Mouse (Mus musculus) myocyte (in vitro differentiated cells): ENCODE results near the gene Smim22. TPM values are rescaled to one million over a fixed set of nuclear protein-coding genes. Genes with fewer than 3 reads are reported as not detected.

Source experiments
- H3K27me3 ChIP-seq: one replicate; pipeline ENCODE4 v1.6.1; 2011; ENCODE audit not compliant: control insufficient read depth, insufficient read depth, insufficient read length
- H3K36me3 ChIP-seq: one replicate; pipeline ENCODE4 v1.6.1; 2011; ENCODE audit not compliant: control insufficient read depth, insufficient read depth
- H3K4me2 ChIP-seq: one replicate; pipeline ENCODE4 v1.6.1; 2011; ENCODE audit warnings: low read depth, control low read depth
- H3K4me3 ChIP-seq: one replicate; pipeline ENCODE4 v1.5.1; 2011; ENCODE audit warnings: mild to moderate bottlenecking, control low read depth, moderate library complexity
- H3K79me2 ChIP-seq: one replicate; pipeline ENCODE4 v1.6.1; 2011; ENCODE audit not compliant: control insufficient read depth, insufficient read depth
- H3ac ChIP-seq: one replicate; pipeline ENCODE4 v1.6.1; 2011; ENCODE audit not compliant: control insufficient read depth, insufficient read length
- CEBPB ChIP-seq: IDR thresholded peaks from 2 replicates; pipeline ENCODE4 v1.6.1; 2011; ENCODE audit warnings: mild to moderate bottlenecking, moderate library complexity; ENCODE audit not compliant: poor library complexity, insufficient read depth, severe bottlenecking
- E2F4 ChIP-seq: IDR thresholded peaks from one replicate; pipeline ENCODE4 v1.6.1; 2011; ENCODE audit warnings: mild to moderate bottlenecking, control low read depth, moderate library complexity; ENCODE audit not compliant: insufficient read depth
- MAX ChIP-seq: IDR thresholded peaks from one replicate; pipeline ENCODE4 v1.6.1; 2011; ENCODE audit warnings: low read depth, mild to moderate bottlenecking, control low read depth
- MYOD1 ChIP-seq, 3 experiments: IDR thresholded peaks; one replicate each; pipeline ENCODE4 v1.6.1; 2011; ENCODE audit warnings: control low read depth in 2 of 3, low read depth in 2 of 3, mild to moderate bottlenecking in 2 of 3, moderate library complexity in 1 of 3; ENCODE audit not compliant: insufficient read length in 2 of 3, control insufficient read depth in 1 of 3
- MYOG ChIP-seq, 3 experiments: IDR thresholded peaks; one replicate each; pipeline ENCODE4 v1.6.1; 2011; ENCODE audit warnings: control low read depth in 2 of 3, low read depth in 2 of 3, mild to moderate bottlenecking in 2 of 3; ENCODE audit not compliant: insufficient read length in 2 of 3, control insufficient read depth in 1 of 3, insufficient read depth in 1 of 3
- POLR2A ChIP-seq: IDR thresholded peaks from one replicate; pipeline ENCODE4 v1.6.1; 2011; ENCODE audit warnings: low read depth, mild to moderate bottlenecking, control low read depth, moderate library complexity; ENCODE audit not compliant: insufficient read length
- POLR2AphosphoS2 ChIP-seq: IDR thresholded peaks from one replicate; pipeline ENCODE4 v1.6.1; 2011; ENCODE audit warnings: low read depth, control low read depth; ENCODE audit not compliant: insufficient read length
- REST ChIP-seq: IDR thresholded peaks from one replicate; pipeline ENCODE4 v1.6.1; 2011; ENCODE audit warnings: mild to moderate bottlenecking, control low read depth, moderate library complexity; ENCODE audit not compliant: insufficient read depth, insufficient read length
- SRF ChIP-seq: IDR thresholded peaks from one replicate; pipeline ENCODE4 v1.6.1; 2011; ENCODE audit warnings: low read depth; ENCODE audit not compliant: control insufficient read depth, insufficient read length
- TCF12 ChIP-seq: IDR thresholded peaks from one replicate; pipeline ENCODE4 v1.6.1; 2011; ENCODE audit warnings: mild to moderate bottlenecking, control low read depth; ENCODE audit not compliant: poor library complexity, insufficient read depth, severe bottlenecking
- TCF3 ChIP-seq: IDR thresholded peaks from one replicate; pipeline ENCODE4 v1.6.1; 2011; ENCODE audit warnings: low read depth, control low read depth; ENCODE audit not compliant: insufficient read length
- USF1 ChIP-seq: IDR thresholded peaks from one replicate; pipeline ENCODE4 v1.6.1; 2011; ENCODE audit warnings: low read depth, mild to moderate bottlenecking, control low read depth, moderate library complexity
- polyA plus RNA-seq: library from polyadenylated mRNA; unstranded; fragments of >200 nt; fragmentation: generic; extraction: Trizol; gene quantifications from one replicate; pipeline ENCODE4 v1.2.1, GENCODE M21; 2012; ENCODE audit warnings: missing spikeins

The Smim22 gene
- polyA plus RNA-seq, 1 experiment, result 8.5 TPM

GRCm38 (mm10) chr16:4993276-4993675 lies 13.8 kb upstream of the Smim22 start:
- TF ChIP-seq MAX (no peak), TCF3 (no peak), POLR2AphosphoS2 (no peak), MYOG (IDR thresholded peaks at IDR 0.05; ENCODE audit: control insufficient read depth in 1 of 3, insufficient read depth in 1 of 3, insufficient read length in 2 of 3, low read depth in 2 of 3) (no peak), TCF12 (no peak), MYOD1 (IDR thresholded peaks at IDR 0.05; ENCODE audit: control insufficient read depth in 1 of 3, insufficient read length in 2 of 3, low read depth in 2 of 3) (no peak), REST (no peak), USF1 (no peak), SRF (no peak)
- no peaks in the 10 kb centered on the region for H3K79me2 ChIP-seq
- H3K36me3 ChIP-seq, result no peaks in the 10 kb centered on the region
- H3K4me3 ChIP-seq, result no peak overlapping the region
- H3ac ChIP-seq, result no peak overlapping the region
- H3K4me2 ChIP-seq, result no peak overlapping the region
- H3K27me3 ChIP-seq, result peaks cover 18% of the 10 kb centered on the region

- no peak for TF ChIP-seq POLR2AphosphoS2
- no peak for TF ChIP-seq REST
- TF ChIP-seq MYOG (IDR thresholded peaks at IDR 0.05; ENCODE audit: control insufficient read depth in 1 of 3, insufficient read depth in 1 of 3, insufficient read length in 2 of 3, low read depth in 2 of 3), result no peak
- TF ChIP-seq MAX, result no peak
- no peak for TF ChIP-seq MYOD1 (IDR thresholded peaks at IDR 0.05; ENCODE audit: control insufficient read depth in 1 of 3, insufficient read length in 2 of 3, low read depth in 2 of 3)
- TF ChIP-seq E2F4, result no peak
- TF ChIP-seq CEBPB, result no peak
- TF ChIP-seq TCF3, result no peak
- no peak for TF ChIP-seq SRF
- no peak for TF ChIP-seq USF1
- H3K4me2 ChIP-seq, result no peak within 1 kb of the TSS
Observed at GRCm38 (mm10) chr16:4997553-4997952, 9.5 kb upstream of the Smim22 start, which contains the start of gene Sept12. Gene Sept12 (minus strand): TSS chr16:4997852.

GRCm38 (mm10) chr16:4998984-4999383 lies 8.1 kb upstream of the Smim22 start:
- H3K27me3 ChIP-seq, result peaks cover 8% of the 10 kb centered on the region
- no peaks in the 10 kb centered on the region for H3K79me2 ChIP-seq
- H3K4me3 ChIP-seq, result no peak overlapping the region
- H3K36me3 ChIP-seq, result no peaks in the 10 kb centered on the region
- no peak overlapping the region for H3ac ChIP-seq
- H3K4me2 ChIP-seq, result no peak overlapping the region
- no peak for TF ChIP-seq MYOD1 (IDR thresholded peaks at IDR 0.05; ENCODE audit: control insufficient read depth in 1 of 3, insufficient read length in 2 of 3, low read depth in 2 of 3)
- no peak for TF ChIP-seq CEBPB
- no peak for TF ChIP-seq MYOG (IDR thresholded peaks at IDR 0.05; ENCODE audit: control insufficient read depth in 1 of 3, insufficient read depth in 1 of 3, insufficient read length in 2 of 3, low read depth in 2 of 3)
- TF ChIP-seq POLR2AphosphoS2, result no peak
- TF ChIP-seq REST, result no peak
- no peak for TF ChIP-seq TCF12

More at GRCm38 (mm10) chr16:4997553-4997952, 9.5 kb upstream of the Smim22 start, which contains the start of gene Sept12:
- H3K27me3 ChIP-seq, result peaks cover 8% of the 10 kb centered on the region
- no peaks in the 10 kb centered on the region for H3K36me3 ChIP-seq
- no peak within 1 kb of the TSS for H3ac ChIP-seq
- no peak within 1 kb of the TSS for H3K4me3 ChIP-seq
- no peaks in the 10 kb centered on the region for H3K79me2 ChIP-seq

- no peak for TF ChIP-seq USF1
- no peak for TF ChIP-seq TCF3
- TF ChIP-seq REST, result no peak
- no peak for TF ChIP-seq E2F4
- TF ChIP-seq CEBPB, result no peak
- no peak for TF ChIP-seq SRF
- H3K36me3 ChIP-seq, result no peaks in the 10 kb centered on the region
- H3K4me2 ChIP-seq, result no peak overlapping the region
- H3K27me3 ChIP-seq, result peaks cover 8% of the 10 kb centered on the region
- no peak overlapping the region for H3ac ChIP-seq
- H3K79me2 ChIP-seq, result no peaks in the 10 kb centered on the region
- no peak overlapping the region for H3K4me3 ChIP-seq
Observed at GRCm38 (mm10) chr16:5000611-5001010, 6.5 kb upstream of the Smim22 start.

GRCm38 (mm10) chr16:5007492-5007891 lies 404 bp downstream of the Smim22 start:
- Histone ChIP-seq H3K4me3 (no peak overlapping the region), H3K36me3 (no peaks in the 10 kb centered on the region), H3K79me2 (no peaks in the 10 kb centered on the region), H3K4me2 (no peak overlapping the region), H3K27me3 (no peaks in the 10 kb centered on the region), H3ac (no peak overlapping the region)
- TF ChIP-seq USF1, result no peak
- TF ChIP-seq MAX, result no peak
- no peak for TF ChIP-seq CEBPB
- no peak for TF ChIP-seq TCF12
- no peak for TF ChIP-seq MYOD1 (IDR thresholded peaks at IDR 0.05; ENCODE audit: control insufficient read depth in 1 of 3, insufficient read length in 2 of 3, low read depth in 2 of 3)
- TF ChIP-seq REST, result no peak
- TF ChIP-seq POLR2A, result no peak
- no peak for TF ChIP-seq TCF3
- no peak for TF ChIP-seq MYOG (IDR thresholded peaks at IDR 0.05; ENCODE audit: control insufficient read depth in 1 of 3, insufficient read depth in 1 of 3, insufficient read length in 2 of 3, low read depth in 2 of 3)
- no peak for TF ChIP-seq E2F4
- TF ChIP-seq POLR2AphosphoS2, result no peak
- TF ChIP-seq SRF, result no peak
